Mouse (Mus musculus) heart, postnatal 0 days (tissue): Measurements from ENCODE around the gene Slc37a2. TPM values are rescaled to one million over a fixed set of nuclear protein-coding genes. Genes with fewer than 3 reads are reported as not detected.

Experiments
- ATAC-seq: fragments of 200-750 bp; cut with Nextera tagmentation; 2 replicates; pipeline ENCODE4 v1.8.0; 2017; ENCODE audit warnings: low read depth, moderate number of reproducible peaks, moderate library complexity; ENCODE audit not compliant: insufficient read depth
- DNase-seq: peaks from one replicate; pipeline ENCODE4 v3.0.0-alpha.2; 2016; ENCODE audit warnings: low spot score
- H3K27ac ChIP-seq: fragments of 300-500 bp; sonication (generic); 2 replicates; pipeline ENCODE4 v1.5.1; 2014; ENCODE audit warnings: low read depth, mild to moderate bottlenecking
- H3K27me3 ChIP-seq: fragments of 300-500 bp; sonication (generic); 2 replicates; pipeline ENCODE4 v1.6.1; 2014; ENCODE audit warnings: low read length, mixed read lengths; ENCODE audit not compliant: control insufficient read depth, insufficient read depth
- H3K36me3 ChIP-seq: fragments of 300-500 bp; sonication (generic); replicated peaks from 2 replicates; pipeline ENCODE4 v1.6.1; 2014; ENCODE audit warnings: low read length, mixed read lengths; ENCODE audit not compliant: control insufficient read depth, insufficient read depth
- H3K4me1 ChIP-seq: fragments of 300-500 bp; sonication (generic); 2 replicates; pipeline ENCODE4 v1.6.1; 2014; ENCODE audit warnings: antibody characterized with exemption; ENCODE audit not compliant: control insufficient read depth, insufficient read depth
- H3K4me2 ChIP-seq: fragments of 300-500 bp; sonication (generic); 2 replicates; pipeline ENCODE4 v1.6.1; 2014; ENCODE audit warnings: low read depth, mild to moderate bottlenecking, low read length, moderate library complexity
- H3K4me3 ChIP-seq: fragments of 300-500 bp; sonication (generic); 2 replicates; pipeline ENCODE4 v1.5.1; 2014; ENCODE audit warnings: low read depth, low read length
- H3K9ac ChIP-seq: fragments of 300-500 bp; sonication (generic); replicated peaks from 2 replicates; pipeline ENCODE4 v1.6.1; 2014; ENCODE audit warnings: low read depth, low read length, mixed read lengths
- H3K9me3 ChIP-seq: fragments of 300-500 bp; sonication (generic); replicated peaks from 2 replicates; pipeline ENCODE4 v1.6.1; 2016; ENCODE audit warnings: low read length; ENCODE audit not compliant: control insufficient read depth
- CTCF ChIP-seq: IDR thresholded peaks from 2 replicates; pipeline ENCODE4 v1.5.1; 2016; ENCODE audit warnings: antibody characterized with exemption, control low read depth, low read depth
- EP300 ChIP-seq: IDR thresholded peaks from 2 replicates; pipeline ENCODE4 v1.6.1; 2016; ENCODE audit warnings: antibody characterized with exemption, low read depth
- WGBS: fragments of 180-500 bp; shearing (Covaris S2); extraction: QIAGEN DNeasy Blood & Tissue Kit; methylation state at CpG from one replicate; pipeline ENCODE4 v1.1.7; 2014; 5-methylcytosine and 5-hydroxymethylcytosine counted together
- polyA plus RNA-seq: library from polyadenylated mRNA; unstranded; fragments of >200 nt; fragmentation: Nextera tagmentation; extraction: Ambion mirVana; gene quantifications from 2 replicates; pipeline ENCODE4 v1.2.1, GENCODE M21; 2015
- total RNA-seq: library from RNA; depleted of rRNA; stranded (reverse); fragments of >200 nt; gene quantifications from 2 replicates; pipeline ENCODE4 v1.2.3, GENCODE M21; 2014; ENCODE audit warnings: low replicate concordance; rRNA removed

Gene Slc37a2
- total and polyA plus RNA-seq, 2 experiments from 2014 or later, result 0.92 to 1.4 TPM

- ATAC-seq, result no peak
- no peak overlapping the region for H3K4me3 ChIP-seq
- H3K4me1 ChIP-seq, result 0 out of 2 replicates have a peak, but pooled peaks cover 5% of the 10 kb centered on the region
- no peak overlapping the region for H3K27ac ChIP-seq
- 35% methylated on average over 4 of the region's 4 CpGs for WGBS
- H3K36me3 ChIP-seq, result no peaks in the 10 kb centered on the region
- no peak for DNase-seq
- H3K9ac ChIP-seq, result no peak overlapping the region
- no peaks in the 10 kb centered on the region for H3K27me3 ChIP-seq
- no peak overlapping the region for H3K4me2 ChIP-seq
- TF ChIP-seq CTCF, result no peak
- no peak for TF ChIP-seq EP300
- H3K9me3 ChIP-seq, result no peaks in the 10 kb centered on the region
These were observed 76.6 kb downstream of the Slc37a2 start for GRCm38 (mm10) chr9:37178911-37179310.

Other genes with a start within 250 kb of the Slc37a2 start
- gene Pknox2, start 108.3 kb downstream of the Slc37a2 start, total RNA-seq, result 0.54 and 7.3 TPM in 2 replicates
- 2.0 and 2.4 TPM in 2 replicates for gene Pknox2, start 108.3 kb downstream of the Slc37a2 start, polyA plus RNA-seq
- gene Tmem218, start 47.5 kb downstream of the Slc37a2 start, total RNA-seq, result 8.2 and 11.2 TPM in 2 replicates
- 13.5 and 13.7 TPM in 2 replicates for gene Tmem218, start 47.5 kb downstream of the Slc37a2 start, polyA plus RNA-seq
- gene Ccdc15, start 92.7 kb upstream of the Slc37a2 start, total RNA-seq, result 0.99 and 4.4 TPM in 2 replicates
- 2.5 and 2.7 TPM in 2 replicates for gene Ccdc15, start 92.7 kb upstream of the Slc37a2 start, polyA plus RNA-seq
- gene Hepacam, start 111.6 kb upstream of the Slc37a2 start, total RNA-seq, result 0.04 TPM in 1 of 2 replicates, not detected in the other
- gene Hepacam, start 111.6 kb upstream of the Slc37a2 start, polyA plus RNA-seq, result 0.03 and 0.10 TPM in 2 replicates
- gene Robo4, start 146.2 kb upstream of the Slc37a2 start, total RNA-seq, result 29.5 and 44.2 TPM in 2 replicates
- gene Robo4, start 146.2 kb upstream of the Slc37a2 start, polyA plus RNA-seq, result 10.2 and 12.4 TPM in 2 replicates
- not detected in 2 replicates for gene Robo3, start 177.5 kb upstream of the Slc37a2 start, total RNA-seq
- gene Robo3, start 177.5 kb upstream of the Slc37a2 start, polyA plus RNA-seq, result 0.12 and 0.18 TPM in 2 replicates
- 3.8 and 5.3 TPM in 2 replicates for gene Msantd2, start 233.6 kb upstream of the Slc37a2 start, total RNA-seq
- 5.8 and 6.4 TPM in 2 replicates for gene Msantd2, start 233.6 kb upstream of the Slc37a2 start, polyA plus RNA-seq